Mouse (Mus musculus) liver, embryonic 11.5 days (tissue): Measurements from ENCODE around the gene Tas2r126. TPM values are rescaled to one million over a fixed set of nuclear protein-coding genes. Genes with fewer than 3 reads are reported as not detected.
"Not testable (repeated sequence)": the region's sequence is repeated elsewhere in the genome, so short reads cannot be mapped to it uniquely, and the experiment has no call there.

Source experiments
- ATAC-seq: fragments of 200-750 bp; cut with Nextera tagmentation; replicated peaks from 2 replicates; pipeline ENCODE4 v1.8.0; 2017; ENCODE audit warnings: moderate number of reproducible peaks, mild to moderate bottlenecking, moderate TSS enrichment, moderate library complexity; ENCODE audit not compliant: low FRiP score
- DNase-seq: peaks from one replicate; pipeline ENCODE4 v3.0.0-alpha.2; 2017; ENCODE audit warnings: low spot score
- H3K27ac ChIP-seq: fragments of 300-500 bp; sonication (generic); 2 replicates; pipeline ENCODE4 v1.5.1; 2014; ENCODE audit warnings: mild to moderate bottlenecking, low read depth, low read length, control low read depth
- H3K27me3 ChIP-seq: fragments of 300-500 bp; sonication (generic); replicated peaks from 2 replicates; pipeline ENCODE4 v1.6.1; 2014; ENCODE audit warnings: low read length, mixed read lengths; ENCODE audit not compliant: control insufficient read depth, insufficient read depth
- H3K36me3 ChIP-seq: fragments of 300-500 bp; sonication (generic); 2 replicates; pipeline ENCODE4 v1.6.1; 2014; ENCODE audit warnings: mild to moderate bottlenecking, low read length, moderate library complexity, mixed read lengths; ENCODE audit not compliant: control insufficient read depth, insufficient read depth
- H3K4me1 ChIP-seq: fragments of 300-500 bp; sonication (generic); replicated peaks from 2 replicates; pipeline ENCODE4 v1.6.1; 2014; ENCODE audit warnings: low read length, mixed read lengths; ENCODE audit not compliant: control insufficient read depth, insufficient read depth
- H3K4me2 ChIP-seq: fragments of 300-500 bp; sonication (generic); 2 replicates; pipeline ENCODE4 v1.6.1; 2014; ENCODE audit warnings: mild to moderate bottlenecking, control low read depth, moderate library complexity
- H3K4me3 ChIP-seq: fragments of 300-500 bp; sonication (generic); 2 replicates; pipeline ENCODE4 v1.5.1; 2014; ENCODE audit warnings: low read depth, low read length, control low read depth
- H3K9ac ChIP-seq: fragments of 300-500 bp; sonication (generic); 2 replicates; pipeline ENCODE4 v1.6.1; 2014; ENCODE audit warnings: low read depth, low read length, control low read depth
- H3K9me3 ChIP-seq: fragments of 300-500 bp; sonication (generic); 2 replicates; pipeline ENCODE4 v1.6.1; 2016; ENCODE audit warnings: low read length, inconsistent platforms, mixed read lengths; ENCODE audit not compliant: control insufficient read depth
- WGBS: fragments of 180-500 bp; shearing (Covaris S2); extraction: QIAGEN DNeasy Blood & Tissue Kit; methylation state at CpG from one replicate; pipeline ENCODE4 v1.1.7; 2014; 5-methylcytosine and 5-hydroxymethylcytosine counted together
- polyA plus RNA-seq: library from polyadenylated mRNA; unstranded; fragments of >200 nt; fragmentation: Nextera tagmentation; extraction: Ambion mirVana; gene quantifications from 2 replicates; pipeline ENCODE4 v1.2.1, GENCODE M21; 2014

Tas2r126 gene
- polyA plus RNA-seq, 1 experiment from 2014 or later, result not detected

- no peaks in the 10 kb centered on the region for H3K4me1 ChIP-seq
- ATAC-seq (no peak), DNase-seq (no peak)
- no peaks in the 10 kb centered on the region for H3K9me3 ChIP-seq
- WGBS, result 80% methylated on average over 2 of the region's 2 CpGs
- H3K9ac ChIP-seq, result no peak overlapping the region
- H3K27ac ChIP-seq, result no peak overlapping the region
- no peak overlapping the region for H3K4me3 ChIP-seq
- H3K36me3 ChIP-seq, result no peaks in the 10 kb centered on the region
- H3K27me3 ChIP-seq, result no peaks in the 10 kb centered on the region
- H3K4me2 ChIP-seq, result no peak overlapping the region
These were observed 13.0 kb downstream of the Tas2r126 start for GRCm38 (mm10) chr6:42447381-42447780.

- Histone ChIP-seq H3K9me3 (no peaks in the 10 kb centered on the region), H3K27ac (no peak within 1 kb of the TSS), H3K36me3 (no peaks in the 10 kb centered on the region), H3K27me3 (no peaks in the 10 kb centered on the region), H3K4me1 (no peaks in the 10 kb centered on the region), H3K4me2 (no peak within 1 kb of the TSS), H3K4me3 (no peak within 1 kb of the TSS), H3K9ac (no peak within 1 kb of the TSS)
- DNase-seq, result no peak
- ATAC-seq, result no peak
- 73% methylated on average over 1 of the region's 1 CpGs for WGBS
These were observed 30.8 kb downstream of the Tas2r126 start, which contains the start of gene Olfr458 for GRCm38 (mm10) chr6:42465096-42465495. Gene Olfr458, minus strand, starts transcription at chr6:42465196.

GRCm38 (mm10) chr6:42470542-42470941 is 36.2 kb downstream of the Tas2r126 start:
- WGBS, result 77% methylated on average over 4 of the region's 4 CpGs
- H3K9me3 ChIP-seq, result no peaks in the 10 kb centered on the region

GRCm38 (mm10) chr6:42471298-42471697 is 37.0 kb downstream of the Tas2r126 start:
- H3K27me3 ChIP-seq, DNase-seq, H3K9ac ChIP-seq, H3K4me1 ChIP-seq, H3K4me3 ChIP-seq, H3K9me3 ChIP-seq, ATAC-seq, H3K36me3 ChIP-seq, H3K27ac ChIP-seq, H3K4me2 ChIP-seq: not testable (repeated sequence)
- 81% methylated on average over 4 of the region's 4 CpGs for WGBS

More at GRCm38 (mm10) chr6:42470542-42470941, 36.2 kb downstream of the Tas2r126 start:
- H3K4me1 ChIP-seq, result no peaks in the 10 kb centered on the region
- H3K4me2 ChIP-seq, result no peak overlapping the region
- DNase-seq (no peak), ATAC-seq (no peak)
- H3K27me3 ChIP-seq, result no peaks in the 10 kb centered on the region
- no peak overlapping the region for H3K9ac ChIP-seq
- no peaks in the 10 kb centered on the region for H3K36me3 ChIP-seq
- H3K27ac ChIP-seq, result no peak overlapping the region
- no peak overlapping the region for H3K4me3 ChIP-seq

GRCm38 (mm10) chr6:42476235-42476634 is 41.9 kb downstream of the Tas2r126 start, which contains the start of gene Olfr457:
Gene Olfr457, minus strand, starts transcription at chr6:42476335.
- no peak for DNase-seq
- 72% methylated on average over 1 of the region's 1 CpGs for WGBS
- H3K4me3 ChIP-seq, result no peak within 1 kb of the TSS
- no peak within 1 kb of the TSS for H3K9ac ChIP-seq
- no peaks in the 10 kb centered on the region for H3K4me1 ChIP-seq
- H3K36me3 ChIP-seq, result no peaks in the 10 kb centered on the region
- no peak for ATAC-seq
- no peaks in the 10 kb centered on the region for H3K27me3 ChIP-seq
- H3K4me2 ChIP-seq, result no peak within 1 kb of the TSS
- H3K9me3 ChIP-seq, result no peaks in the 10 kb centered on the region
- H3K27ac ChIP-seq, result no peak within 1 kb of the TSS

- no peak for DNase-seq
- no peak overlapping the region for H3K27ac ChIP-seq
- H3K4me3 ChIP-seq, result no peak overlapping the region
- H3K27me3 ChIP-seq, result no peaks in the 10 kb centered on the region
- no peaks in the 10 kb centered on the region for H3K36me3 ChIP-seq
- no peak overlapping the region for H3K9ac ChIP-seq
- no peaks in the 10 kb centered on the region for H3K4me1 ChIP-seq
- H3K4me2 ChIP-seq, result no peak overlapping the region
- no peaks in the 10 kb centered on the region for H3K9me3 ChIP-seq
- ATAC-seq, result no peak
These were observed 50.3 kb downstream of the Tas2r126 start for GRCm38 (mm10) chr6:42484633-42485032.

Other genes with a start within 250 kb of the Tas2r126 start
- gene Tas2r144, start 219.2 kb upstream of the Tas2r126 start, polyA plus RNA-seq, result not detected in 2 replicates
- 10.4 and 13.0 TPM in 2 replicates for gene Gstk1, start 188.6 kb upstream of the Tas2r126 start, polyA plus RNA-seq
- 0.38 TPM in 1 of 2 replicates, not detected in the other for gene Tmem139, start 172.6 kb upstream of the Tas2r126 start, polyA plus RNA-seq
- 44.5 and 46.1 TPM in 2 replicates for gene Casp2, start 169.6 kb upstream of the Tas2r126 start, polyA plus RNA-seq
- gene Clcn1, start 147.8 kb upstream of the Tas2r126 start, polyA plus RNA-seq, result 0.23 and 0.29 TPM in 2 replicates
- 0.04 and 0.08 TPM in 2 replicates for gene Fam131b, start 109.9 kb upstream of the Tas2r126 start, polyA plus RNA-seq
- 113 TPM in 2 replicates for gene Zyx, start 84.9 kb upstream of the Tas2r126 start, polyA plus RNA-seq
- 1.1 and 1.4 TPM in 2 replicates for gene Epha1, start 61.3 kb upstream of the Tas2r126 start, polyA plus RNA-seq
- gene Tas2r143, start 34.3 kb upstream of the Tas2r126 start, polyA plus RNA-seq, result not detected in 2 replicates
- not detected in 2 replicates for gene Tas2r135, start 29.1 kb upstream of the Tas2r126 start, polyA plus RNA-seq
- not detected in 2 replicates for gene Olfr458, start 30.7 kb downstream of the Tas2r126 start, polyA plus RNA-seq
- not detected in 2 replicates for gene Olfr457, start 41.8 kb downstream of the Tas2r126 start, polyA plus RNA-seq
- gene Olfr456, start 52.7 kb downstream of the Tas2r126 start, polyA plus RNA-seq, result not detected in 2 replicates
- gene Olfr455, start 113.1 kb downstream of the Tas2r126 start, polyA plus RNA-seq, result not detected in 2 replicates
- gene Tcaf3, start 163.2 kb downstream of the Tas2r126 start, polyA plus RNA-seq, result not detected in 2 replicates
- 0.29 and 0.55 TPM in 2 replicates for gene Tcaf2, start 210.7 kb downstream of the Tas2r126 start, polyA plus RNA-seq